Mouse (Mus musculus): ENCODE results near the gene Pard3. TPM values are rescaled to one million over a fixed set of nuclear protein-coding genes. Genes with fewer than 3 reads are reported as not detected.

Gene Pard3
- polyA plus RNA-seq, 1 experiment from 2014 or later, result 35.0 TPM

DNA sequence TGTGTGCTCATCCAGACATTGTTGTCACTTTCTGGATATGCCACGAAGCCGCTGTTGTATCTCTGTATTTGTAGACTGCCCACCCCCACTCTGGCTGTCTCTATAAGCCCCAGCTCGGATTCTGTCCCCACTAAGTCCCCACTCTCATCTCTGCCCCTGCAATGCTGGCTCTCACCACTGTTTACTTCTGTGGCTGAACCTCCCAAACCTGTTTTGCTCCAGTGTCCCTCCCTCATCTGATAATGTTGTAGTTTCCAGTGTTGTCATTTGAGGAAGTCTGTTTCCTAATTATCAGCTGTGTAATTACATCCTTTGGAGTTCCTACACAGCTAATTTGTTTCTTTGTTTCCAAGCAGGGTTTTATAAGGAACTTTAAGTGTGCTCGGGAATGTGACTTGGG, 81.4 kb downstream of the Pard3 start:
- peaks cover 28% of the 10 kb centered on the region for H3K4me1 ChIP-seq
- no peak overlapping the region for H3K9ac ChIP-seq
- ATAC-seq (ENCODE audit: low FRiP score, low read depth), result no peak
- H3K27ac ChIP-seq, result no peak overlapping the region
- no peaks in the 10 kb centered on the region for H3K36me3 ChIP-seq
- no peaks in the 10 kb centered on the region for H3K27me3 ChIP-seq
- no peaks in the 10 kb centered on the region for H3K9me3 ChIP-seq
- H3K4me3 ChIP-seq, result no peak overlapping the region
- H3K4me2 ChIP-seq (replicated peaks), result 0 out of 2 replicates have a peak overlapping the region, but pooled peaks have one; percentile 3
- 39% methylated on average over 4 of the region's 4 CpGs for WGBS

DNA sequence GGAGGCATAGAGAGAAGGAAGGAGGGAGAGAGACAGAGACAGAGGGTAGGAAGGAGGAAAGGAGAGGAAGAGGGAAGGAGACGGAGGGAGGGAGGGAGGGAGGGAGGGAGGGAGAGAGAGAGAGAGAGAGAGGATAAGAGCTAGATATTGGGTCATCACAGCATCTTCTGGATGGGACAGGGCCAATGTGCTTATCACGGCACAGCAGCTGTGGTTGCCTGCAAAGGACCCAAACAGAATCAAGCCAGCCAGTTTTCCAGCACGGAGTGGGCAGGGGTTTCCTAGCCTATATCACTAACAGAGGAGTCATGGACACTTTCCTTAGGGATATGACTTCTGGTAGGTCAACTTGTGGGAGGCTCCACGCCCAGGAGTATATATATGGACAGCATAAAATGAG, 82.4 kb downstream of the Pard3 start:
- H3K9ac ChIP-seq, result no peak overlapping the region
- H3K36me3 ChIP-seq, result no peaks in the 10 kb centered on the region
- no peak for ATAC-seq (ENCODE audit: low FRiP score, low read depth)
- H3K4me1 ChIP-seq, result peaks cover 28% of the 10 kb centered on the region
- WGBS, result 74% methylated on average over 4 of the region's 4 CpGs
- no peaks in the 10 kb centered on the region for H3K9me3 ChIP-seq
- H3K27ac ChIP-seq, result no peak overlapping the region
- H3K4me3 ChIP-seq, result no peak overlapping the region
- no peak overlapping the region for H3K4me2 ChIP-seq (replicated peaks)
- no peaks in the 10 kb centered on the region for H3K27me3 ChIP-seq

DNA sequence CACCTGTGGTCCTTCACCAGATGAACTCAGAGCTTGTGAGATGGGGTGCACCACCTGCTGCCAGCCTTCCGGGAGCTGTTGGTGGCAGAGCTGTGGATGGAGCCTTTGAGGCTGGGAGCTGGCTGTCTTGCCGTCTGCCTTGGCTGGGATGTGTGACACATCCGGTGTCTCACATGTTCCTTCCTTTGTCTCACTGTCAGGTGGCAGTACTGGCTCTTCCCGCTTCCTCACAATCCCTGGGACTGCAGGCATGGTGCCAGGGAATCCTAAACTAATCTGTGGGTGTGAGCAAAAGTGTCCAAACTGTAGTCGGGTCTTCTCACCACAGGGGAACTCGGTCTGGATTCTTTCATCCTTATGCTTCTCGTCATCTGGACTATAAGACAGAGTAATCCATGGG, 85.1 kb downstream of the Pard3 start:
- H3K36me3 ChIP-seq, result no peaks in the 10 kb centered on the region
- H3K27me3 ChIP-seq, result no peaks in the 10 kb centered on the region
- no peaks in the 10 kb centered on the region for H3K9me3 ChIP-seq
- no peak overlapping the region for H3K9ac ChIP-seq
- H3K27ac ChIP-seq, result no peak overlapping the region
- no peak overlapping the region for H3K4me3 ChIP-seq
- WGBS, result 75% methylated on average over 7 of the region's 7 CpGs
- H3K4me1 ChIP-seq, result peaks cover 23% of the 10 kb centered on the region
- no peak overlapping the region for H3K4me2 ChIP-seq (replicated peaks)
- ATAC-seq (ENCODE audit: low FRiP score, low read depth), result no peak

DNA sequence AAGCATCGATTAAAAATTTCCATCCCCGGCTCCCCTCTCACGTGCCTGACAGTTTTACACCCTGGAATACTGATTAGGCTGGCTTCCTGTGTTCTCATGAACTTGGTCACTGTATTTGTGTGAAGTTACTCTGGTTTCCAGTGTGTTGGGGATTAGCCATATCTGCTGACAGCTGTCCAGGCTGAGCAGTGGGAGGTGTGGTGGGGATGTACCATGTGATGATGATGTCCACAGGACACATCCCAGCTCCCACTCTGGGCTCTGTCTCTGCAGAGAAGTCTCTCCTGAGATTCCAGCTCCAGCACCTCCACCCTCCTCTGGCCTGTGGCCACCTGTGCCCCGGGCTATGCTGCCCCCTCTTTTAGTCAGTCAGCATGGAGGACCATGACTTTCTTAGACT, 87.0 kb downstream of the Pard3 start:
- ATAC-seq (ENCODE audit: low FRiP score, low read depth), result no peak
- Histone ChIP-seq H3K9me3 (no peaks in the 10 kb centered on the region), H3K27me3 (no peaks in the 10 kb centered on the region), H3K27ac (no peak overlapping the region), H3K36me3 (no peaks in the 10 kb centered on the region), H3K9ac (no peak overlapping the region), H3K4me2 (replicated peaks) (no peak overlapping the region), H3K4me1 (peaks cover 7% of the 10 kb centered on the region), H3K4me3 (no peak overlapping the region)
- WGBS, result 75% methylated on average over 4 of the region's 4 CpGs

DNA sequence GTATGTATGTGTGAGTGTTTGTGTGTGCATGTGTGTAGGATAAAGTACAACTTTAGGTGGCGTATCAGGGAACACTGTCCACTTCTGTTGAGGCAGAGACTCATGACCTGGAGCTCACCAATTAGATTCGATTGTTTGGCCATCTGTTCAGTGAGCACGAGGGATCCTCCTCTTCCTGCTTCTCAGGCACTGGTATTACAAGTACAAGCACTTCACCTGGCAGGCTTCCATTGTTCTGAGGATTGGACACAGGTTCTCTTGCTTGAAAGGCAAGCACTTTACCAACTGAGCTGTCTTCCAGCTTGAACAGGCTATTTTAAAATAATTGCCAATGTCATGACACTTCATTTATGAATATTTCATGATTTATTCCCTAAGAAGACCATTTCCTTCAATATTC, 88.0 kb downstream of the Pard3 start:
- no peaks in the 10 kb centered on the region for H3K9me3 ChIP-seq
- H3K4me2 ChIP-seq (replicated peaks), result no peak overlapping the region
- H3K4me1 ChIP-seq, result peaks cover 6% of the 10 kb centered on the region
- H3K36me3 ChIP-seq, result no peaks in the 10 kb centered on the region
- H3K27me3 ChIP-seq, result no peaks in the 10 kb centered on the region
- 75% methylated on average over 3 of the region's 3 CpGs for WGBS
- no peak for ATAC-seq (ENCODE audit: low FRiP score, low read depth)
- no peak overlapping the region for H3K27ac ChIP-seq
- H3K9ac ChIP-seq, result no peak overlapping the region
- H3K4me3 ChIP-seq, result no peak overlapping the region

DNA sequence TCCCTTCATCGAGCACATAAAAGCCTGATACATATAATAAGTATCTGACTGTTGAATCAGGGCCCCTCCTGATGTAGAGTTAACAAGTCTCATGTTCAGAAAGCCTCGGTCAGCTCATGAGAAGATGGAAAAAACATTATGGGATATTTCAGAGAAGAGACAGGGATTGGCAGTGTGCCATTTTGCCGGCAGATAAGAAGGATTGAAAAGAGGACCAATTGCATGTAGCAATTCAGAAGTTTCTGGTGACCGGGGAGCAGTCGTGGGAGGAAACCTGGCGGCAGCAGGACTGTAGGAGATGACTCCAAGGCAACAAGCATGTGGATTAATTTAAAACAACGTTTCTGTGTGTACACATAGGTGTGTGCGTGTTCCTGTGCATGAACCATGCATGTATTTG, 93.4 kb downstream of the Pard3 start:
- Histone ChIP-seq H3K9me3 (no peaks in the 10 kb centered on the region), H3K4me3 (no peak overlapping the region), H3K27me3 (no peaks in the 10 kb centered on the region), H3K4me1 (peaks cover 20% of the 10 kb centered on the region), H3K4me2 (replicated peaks) (no peak overlapping the region), H3K27ac (no peak overlapping the region), H3K36me3 (peaks cover 7% of the 10 kb centered on the region), H3K9ac (no peak overlapping the region)
- no peak for ATAC-seq (ENCODE audit: low FRiP score, low read depth)
- WGBS, result 74% methylated on average over 8 of the region's 8 CpGs

DNA sequence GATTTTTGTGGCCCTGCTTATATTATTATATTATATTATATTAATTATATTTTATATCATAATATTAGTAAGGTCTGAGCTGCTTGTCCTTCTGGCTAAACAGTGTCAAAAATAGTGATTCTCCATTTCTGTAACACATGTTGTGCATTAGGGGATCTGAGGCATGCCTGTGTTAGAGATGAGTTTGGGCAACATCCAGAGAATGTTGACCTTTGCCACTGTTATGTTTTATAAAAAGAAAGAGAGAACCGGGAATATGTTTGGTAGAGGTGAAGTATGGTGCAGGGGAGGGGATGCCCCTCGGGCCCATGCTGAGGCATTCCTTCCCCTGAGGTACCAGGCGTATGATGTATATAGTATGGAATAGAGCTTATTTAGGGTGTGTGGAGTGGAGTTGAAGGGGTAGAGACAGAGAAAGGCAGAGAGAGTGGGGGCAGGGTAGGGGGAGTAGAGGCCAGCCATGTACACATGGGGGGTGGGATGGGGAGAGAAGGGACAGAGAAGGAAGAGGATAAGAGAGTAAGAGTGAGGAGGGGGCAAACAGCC, 95.8 kb downstream of the Pard3 start:
- Histone ChIP-seq H3K27me3 (no peaks in the 10 kb centered on the region), H3K36me3 (peaks cover 8% of the 10 kb centered on the region), H3K4me3 (no peak overlapping the region), H3K4me1 (peaks cover 20% of the 10 kb centered on the region), H3K9ac (no peak overlapping the region), H3K9me3 (no peaks in the 10 kb centered on the region), H3K4me2 (replicated peaks) (no peak overlapping the region), H3K27ac (0 out of 2 replicates have a peak overlapping the region, but pooled peaks have one; percentile 15)
- 56% methylated on average over 3 of the region's 3 CpGs for WGBS
- ATAC-seq (ENCODE audit: low FRiP score, low read depth), result peak; percentile 66

DNA sequence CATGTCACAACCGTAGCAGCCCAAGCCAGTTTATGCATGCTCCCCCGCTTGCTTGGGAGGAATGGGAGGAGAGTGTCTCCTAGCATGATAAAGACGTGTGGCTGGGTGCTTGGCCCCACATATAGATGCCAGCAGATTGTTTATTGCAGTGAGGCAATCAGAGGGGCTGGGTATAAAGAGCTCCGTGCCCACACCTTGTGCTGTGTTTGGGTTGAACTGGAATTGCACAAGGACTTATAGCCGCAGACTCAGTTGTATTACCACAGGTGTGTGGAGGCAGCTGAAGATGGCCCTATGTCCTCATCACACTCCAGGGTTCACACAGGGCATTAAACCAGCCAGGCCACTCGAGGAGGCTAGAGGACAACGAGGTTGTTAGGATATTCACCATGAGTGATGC, 98.2 kb downstream of the Pard3 start:
- no peaks in the 10 kb centered on the region for H3K9me3 ChIP-seq
- WGBS, result 84% methylated on average over 7 of the region's 7 CpGs

DNA sequence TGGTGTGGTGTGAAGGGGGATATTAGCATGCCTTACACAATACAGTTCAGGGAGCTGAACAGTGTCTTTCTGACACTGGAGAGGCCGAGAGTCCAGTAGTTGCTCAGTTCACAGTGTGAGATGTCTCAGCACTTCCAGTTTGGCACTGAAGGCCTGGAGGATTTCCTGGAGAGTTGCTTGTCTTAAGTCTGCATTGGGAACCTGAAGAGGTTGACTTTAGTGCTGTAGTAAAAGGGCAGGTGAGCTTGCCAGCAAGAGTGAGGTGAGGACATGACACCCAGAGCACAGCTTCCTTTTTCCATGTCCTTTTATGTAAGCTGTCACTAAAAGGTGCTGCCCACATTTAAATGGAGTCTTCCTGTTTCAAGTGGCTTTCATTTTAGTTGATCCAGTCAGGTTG, 99.1 kb downstream of the Pard3 start:
- no peaks in the 10 kb centered on the region for H3K27me3 ChIP-seq
- H3K36me3 ChIP-seq, result peaks cover 8% of the 10 kb centered on the region
- no peak overlapping the region for H3K4me2 ChIP-seq (replicated peaks)
- WGBS, result 86% methylated on average over 1 of the region's 1 CpGs
- H3K4me3 ChIP-seq, result no peak overlapping the region
- peaks cover 16% of the 10 kb centered on the region for H3K4me1 ChIP-seq
- H3K9me3 ChIP-seq, result no peaks in the 10 kb centered on the region
- H3K9ac ChIP-seq, result no peak overlapping the region
- H3K27ac ChIP-seq, result no peak overlapping the region
- ATAC-seq (ENCODE audit: low FRiP score, low read depth), result no peak

More for the DNA sequence above, 98.2 kb downstream of the Pard3 start:
- peaks cover 20% of the 10 kb centered on the region for H3K4me1 ChIP-seq
- H3K27ac ChIP-seq, result no peak overlapping the region
- no peak overlapping the region for H3K4me2 ChIP-seq (replicated peaks)
- H3K9ac ChIP-seq, result no peak overlapping the region
- ATAC-seq (ENCODE audit: low FRiP score, low read depth), result no peak
- no peak overlapping the region for H3K4me3 ChIP-seq
- no peaks in the 10 kb centered on the region for H3K27me3 ChIP-seq
- H3K36me3 ChIP-seq, result peaks cover 8% of the 10 kb centered on the region

DNA sequence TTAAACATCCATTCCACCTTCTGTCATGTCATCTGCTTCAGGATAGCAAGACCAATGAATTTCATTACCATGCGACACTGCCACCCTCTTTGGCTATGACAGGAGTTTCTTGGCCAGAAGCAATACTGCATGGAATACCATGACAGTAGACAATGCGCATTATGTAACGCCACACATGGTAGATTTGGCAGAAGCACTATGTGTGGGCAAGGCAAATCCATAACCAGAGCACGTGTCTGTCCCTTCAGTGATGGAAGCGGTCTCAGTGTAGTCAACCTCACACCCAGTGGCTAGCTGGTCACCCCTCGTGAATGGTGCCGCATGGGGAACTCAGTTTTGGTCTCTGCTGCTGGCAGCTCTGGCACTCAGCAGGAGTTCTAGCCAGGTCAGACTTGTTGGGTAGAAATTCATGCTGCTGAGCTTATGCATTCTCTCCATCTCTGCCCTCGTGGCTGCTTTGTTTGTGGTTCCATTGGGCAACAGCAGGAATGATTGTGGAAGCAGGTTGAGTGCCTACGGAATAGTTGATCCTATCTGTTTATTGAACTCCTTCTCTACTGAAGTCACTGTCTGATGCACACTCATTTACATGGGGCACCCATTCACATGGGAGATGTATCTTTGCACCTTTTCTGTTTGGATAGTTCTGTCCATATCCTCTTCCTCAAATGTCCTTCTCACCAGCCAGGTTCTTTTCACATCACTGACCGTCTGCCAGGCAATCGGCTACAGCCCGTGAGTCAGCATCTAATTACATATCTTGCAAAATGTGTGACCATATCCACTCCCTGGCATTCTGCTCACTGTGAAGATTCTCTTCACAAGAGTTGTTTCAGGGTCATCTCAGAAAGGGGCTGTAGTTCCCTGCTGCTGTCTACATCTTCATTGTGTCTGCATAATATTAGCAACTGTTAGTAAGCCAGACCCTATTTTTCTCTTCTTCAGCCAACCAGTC, 100.9 kb downstream of the Pard3 start:
- ATAC-seq (ENCODE audit: low FRiP score, low read depth), result no peak
- 94% methylated on average over 12 of the region's 12 CpGs for WGBS

DNA sequence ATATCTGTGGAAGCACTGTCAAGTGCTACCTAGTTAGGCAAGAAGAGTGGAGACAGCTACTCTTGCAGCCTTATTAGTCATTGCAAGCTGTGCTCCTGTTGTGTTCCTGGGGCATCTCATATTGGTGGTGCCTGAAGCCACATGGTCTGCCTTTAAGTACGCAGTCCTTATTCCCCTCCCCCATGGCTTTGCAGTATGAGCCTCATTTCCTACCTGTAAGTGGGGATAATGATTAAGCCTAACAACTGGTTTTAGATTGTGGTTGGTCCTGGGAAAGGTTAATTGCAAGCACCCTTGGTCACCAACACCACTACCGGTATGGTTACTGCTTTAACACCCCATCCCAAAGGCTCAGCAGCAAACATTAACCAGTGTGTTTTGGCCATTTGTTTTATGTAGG, 104.8 kb downstream of the Pard3 start:
- peaks cover 12% of the 10 kb centered on the region; the same call in 1 of the 2 replicates for H3K4me1 ChIP-seq
- 26% methylated on average over 2 of the region's 2 CpGs for WGBS
- no peaks in the 10 kb centered on the region for H3K27me3 ChIP-seq
- H3K27ac ChIP-seq, result no peak overlapping the region
- H3K36me3 ChIP-seq, result no peaks in the 10 kb centered on the region
- no peak overlapping the region for H3K4me3 ChIP-seq
- no peaks in the 10 kb centered on the region for H3K9me3 ChIP-seq
- no peak overlapping the region for H3K9ac ChIP-seq
- ATAC-seq (ENCODE audit: low FRiP score, low read depth), result no peak
- no peak overlapping the region for H3K4me2 ChIP-seq (replicated peaks)

More for the DNA sequence above, 100.9 kb downstream of the Pard3 start:
- Histone ChIP-seq H3K27me3 (no peaks in the 10 kb centered on the region), H3K36me3 (peaks cover 8% of the 10 kb centered on the region), H3K9me3 (no peaks in the 10 kb centered on the region), H3K27ac (no peak overlapping the region), H3K4me1 (peaks cover 15% of the 10 kb centered on the region), H3K4me2 (replicated peaks) (no peak overlapping the region), H3K4me3 (no peak overlapping the region), H3K9ac (no peak overlapping the region)

DNA sequence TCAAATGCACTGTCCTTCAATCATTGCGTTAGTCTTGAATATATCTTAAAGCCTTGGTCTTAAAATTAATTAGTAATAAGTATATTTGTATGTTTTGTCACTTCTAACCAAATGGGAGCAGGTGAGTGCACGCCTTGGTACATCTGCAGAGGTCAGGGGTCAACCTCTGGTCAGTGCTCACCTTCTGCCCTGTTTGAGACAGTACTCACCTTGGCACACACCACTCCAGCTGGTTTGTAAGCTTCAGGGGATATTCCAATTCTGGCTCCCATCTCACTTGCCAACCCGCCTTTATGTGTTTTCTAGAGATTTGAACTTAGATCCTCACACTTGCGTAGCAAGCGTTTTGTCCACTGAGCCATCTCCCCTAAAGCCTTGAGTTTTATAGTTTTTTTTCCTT, 105.7 kb downstream of the Pard3 start:
- Histone ChIP-seq H3K27me3 (no peaks in the 10 kb centered on the region), H3K4me1 (peaks cover 12% of the 10 kb centered on the region; the same call in 1 of the 2 replicates), H3K27ac (no peak overlapping the region), H3K9ac (no peak overlapping the region), H3K36me3 (no peaks in the 10 kb centered on the region), H3K4me3 (no peak overlapping the region), H3K4me2 (replicated peaks) (no peak overlapping the region), H3K9me3 (no peaks in the 10 kb centered on the region)
- WGBS, result 91% methylated on average over 5 of the region's 5 CpGs
- ATAC-seq (ENCODE audit: low FRiP score, low read depth), result no peak
